Mouse (Mus musculus): ENCODE measurements around the gene Sned1.

- TF ChIP-seq CTCF (IDR thresholded peaks at IDR 0.05; ENCODE audit: extremely low read depth, insufficient read length, insufficient replicate concordance, low read depth, low read length): no peak
- TF ChIP-seq POLR2A (IDR thresholded peaks at IDR 0.05; ENCODE audit: low read depth, low read length): no peak
Measured at GRCm38 (mm10) chr1:93275561-93275960, 39.9 kb downstream of the Sned1 start.
